Mouse (Mus musculus) limb, embryonic 14.5 days (tissue): ENCODE data around the gene Tnrc6a. TPM values are rescaled to one million over a fixed set of nuclear protein-coding genes. Genes with fewer than 3 reads are reported as not detected.

Experiments
- ATAC-seq: fragments of 200-750 bp; cut with Nextera tagmentation; 2 replicates; pipeline ENCODE4 v1.8.0; 2017; ENCODE audit warnings: low read depth, moderate number of reproducible peaks, moderate TSS enrichment; ENCODE audit not compliant: low FRiP score
- DNase-seq: peaks from one replicate; pipeline ENCODE4 v3.0.0-alpha.2; 2015; ENCODE audit warnings: low spot score
- H3K27ac ChIP-seq: fragments of 300-500 bp; sonication (generic); replicated peaks from 2 replicates; pipeline ENCODE4 v1.5.1; 2014; ENCODE audit warnings: low read depth, mild to moderate bottlenecking, low read length, moderate library complexity, mixed read lengths
- H3K27me3 ChIP-seq: fragments of 300-500 bp; sonication (generic); 2 replicates; pipeline ENCODE4 v1.6.1; 2014; ENCODE audit warnings: low read length, mixed read lengths; ENCODE audit not compliant: control insufficient read depth, insufficient read depth
- H3K36me3 ChIP-seq: fragments of 300-500 bp; sonication (generic); 2 replicates; pipeline ENCODE4 v1.6.1; 2014; ENCODE audit warnings: mild to moderate bottlenecking, low read length, moderate library complexity, mixed read lengths; ENCODE audit not compliant: control insufficient read depth, insufficient read depth
- H3K4me1 ChIP-seq: fragments of 300-500 bp; sonication (generic); 2 replicates; pipeline ENCODE4 v1.6.1; 2014; ENCODE audit warnings: antibody characterized with exemption, low read length, mixed read lengths; ENCODE audit not compliant: control insufficient read depth, insufficient read depth
- H3K4me2 ChIP-seq: fragments of 300-500 bp; sonication (generic); replicated peaks from 2 replicates; pipeline ENCODE4 v1.6.1; 2014; ENCODE audit warnings: low read depth, mild to moderate bottlenecking, low read length, moderate library complexity; ENCODE audit not compliant: severe bottlenecking
- H3K4me3 ChIP-seq: fragments of 300-500 bp; sonication (generic); replicated peaks from 2 replicates; pipeline ENCODE4 v1.5.1; 2014; ENCODE audit warnings: low read length
- H3K9ac ChIP-seq: fragments of 300-500 bp; sonication (generic); 2 replicates; pipeline ENCODE4 v1.6.1; 2014; ENCODE audit warnings: mild to moderate bottlenecking, low read depth, low read length, moderate library complexity; ENCODE audit not compliant: severe bottlenecking
- H3K9me3 ChIP-seq: fragments of 300-500 bp; sonication (generic); 2 replicates; pipeline ENCODE4 v1.6.1; 2016; ENCODE audit warnings: low read length; ENCODE audit not compliant: control insufficient read depth
- POLR2A ChIP-seq: fragments of 200-500 bp; IDR thresholded peaks from 2 replicates; pipeline ENCODE4 v1.8.0; 2012; ENCODE audit warnings: inconsistent platforms, mild to moderate bottlenecking, moderate library complexity, borderline replicate concordance; ENCODE audit not compliant: insufficient read depth, insufficient read length; ENCODE audit errors: extremely low read depth
- WGBS: fragments of 180-500 bp; shearing (Covaris S2); extraction: QIAGEN DNeasy Blood & Tissue Kit; methylation state at CpG from one replicate; pipeline ENCODE4 v1.1.7; 2014; 5-methylcytosine and 5-hydroxymethylcytosine counted together
- polyA plus RNA-seq, 2 experiments: library from polyadenylated mRNA; depleted of rRNA in 1 of 2; stranded (reverse) in 1 of 2; unstranded in 1 of 2; fragments of >200 nt; fragmentation: Nextera tagmentation in 1 of 2; extraction: Ambion mirVana in 1 of 2; gene quantifications; 2 replicates each; pipeline versions ENCODE4 v1.2.1 to v1.2.3; 2012 to 2014

The Tnrc6a gene
- polyA plus RNA-seq, 2 experiments: 44.3 to 62.3 TPM

GRCm38 (mm10) chr7:123235449-123235848 is 111.8 kb downstream of the Tnrc6a start:
- H3K4me3 ChIP-seq: no peak overlapping the region
- H3K4me2 ChIP-seq: no peak overlapping the region
- H3K36me3 ChIP-seq: no peaks in the 10 kb centered on the region
- H3K9me3 ChIP-seq: no peaks in the 10 kb centered on the region
- 23% methylated on average over 4 of the region's 4 CpGs for WGBS
- no peak overlapping the region for H3K27ac ChIP-seq
- H3K4me1 ChIP-seq: no peaks in the 10 kb centered on the region
- H3K9ac ChIP-seq: no peak overlapping the region
- ATAC-seq: no peak
- peak; percentile 55 for DNase-seq
- no peaks in the 10 kb centered on the region for H3K27me3 ChIP-seq
- TF ChIP-seq POLR2A: no peak

DNA sequence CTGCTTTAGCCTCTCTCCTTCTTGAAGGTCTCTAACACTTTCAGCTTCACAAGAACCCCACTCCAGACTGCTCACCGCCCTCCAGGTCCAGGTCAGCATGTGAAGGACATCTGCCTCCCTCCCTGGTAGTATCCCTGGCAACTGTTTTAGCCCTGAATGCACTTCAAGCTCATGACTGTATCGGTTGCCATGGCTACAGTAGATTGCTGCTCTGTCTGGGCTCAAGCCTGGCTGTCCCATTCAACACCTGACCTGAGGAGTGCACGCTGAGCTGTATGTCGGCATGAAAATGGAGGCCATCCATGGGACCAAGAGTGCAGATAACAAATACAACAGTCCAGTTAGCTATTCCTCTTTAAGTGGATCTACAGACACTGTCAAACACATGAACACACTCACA is 114.9 kb downstream of the Tnrc6a start:
- no peak for TF ChIP-seq POLR2A
- Histone ChIP-seq H3K4me3 (no peak overlapping the region), H3K27ac (no peak overlapping the region), H3K9me3 (no peaks in the 10 kb centered on the region), H3K36me3 (no peaks in the 10 kb centered on the region), H3K27me3 (no peaks in the 10 kb centered on the region), H3K9ac (no peak overlapping the region), H3K4me2 (no peak overlapping the region), H3K4me1 (no peaks in the 10 kb centered on the region)
- 81% methylated on average over 4 of the region's 4 CpGs for WGBS
- DNase-seq (no peak), ATAC-seq (no peak)

DNA sequence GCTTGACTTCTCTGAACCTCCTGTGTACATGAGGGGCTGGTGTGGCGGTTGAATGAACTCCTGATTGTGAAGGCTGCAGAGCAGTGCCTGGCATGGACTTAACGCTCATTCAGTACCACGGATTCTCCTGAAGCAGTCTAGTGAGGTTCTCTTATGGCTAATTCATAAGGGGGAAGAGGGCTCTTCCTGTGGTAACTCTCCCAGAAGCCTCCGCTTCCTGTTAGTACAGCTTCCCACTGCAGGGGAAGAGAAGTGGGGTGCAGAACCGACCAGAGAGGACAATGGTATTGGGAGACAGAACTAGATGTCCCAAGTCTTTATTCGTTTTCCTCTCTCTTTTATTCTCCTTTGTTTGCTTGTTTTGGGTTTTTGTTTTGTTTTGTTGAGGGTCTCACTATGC is 116.4 kb downstream of the Tnrc6a start:
- Histone ChIP-seq H3K36me3 (no peaks in the 10 kb centered on the region), H3K9ac (no peak overlapping the region), H3K4me1 (no peaks in the 10 kb centered on the region), H3K27ac (no peak overlapping the region), H3K4me3 (no peak overlapping the region), H3K4me2 (no peak overlapping the region), H3K27me3 (no peaks in the 10 kb centered on the region), H3K9me3 (no peaks in the 10 kb centered on the region)
- no peak for TF ChIP-seq POLR2A
- no peak for ATAC-seq
- 76% methylated on average over 6 of the region's 6 CpGs for WGBS
- DNase-seq: no peak

GRCm38 (mm10) chr7:123242241-123242640 is 118.6 kb downstream of the Tnrc6a start:
- H3K36me3 ChIP-seq: no peaks in the 10 kb centered on the region
- TF ChIP-seq POLR2A: no peak
- no peaks in the 10 kb centered on the region for H3K4me1 ChIP-seq
- no peak overlapping the region for H3K9ac ChIP-seq
- WGBS: 76% methylated on average over 7 of the region's 7 CpGs
- H3K4me3 ChIP-seq: no peak overlapping the region
- H3K4me2 ChIP-seq: no peak overlapping the region
- no peak for ATAC-seq
- no peak for DNase-seq
- H3K9me3 ChIP-seq: no peaks in the 10 kb centered on the region
- no peak overlapping the region for H3K27ac ChIP-seq
- H3K27me3 ChIP-seq: no peaks in the 10 kb centered on the region

DNA sequence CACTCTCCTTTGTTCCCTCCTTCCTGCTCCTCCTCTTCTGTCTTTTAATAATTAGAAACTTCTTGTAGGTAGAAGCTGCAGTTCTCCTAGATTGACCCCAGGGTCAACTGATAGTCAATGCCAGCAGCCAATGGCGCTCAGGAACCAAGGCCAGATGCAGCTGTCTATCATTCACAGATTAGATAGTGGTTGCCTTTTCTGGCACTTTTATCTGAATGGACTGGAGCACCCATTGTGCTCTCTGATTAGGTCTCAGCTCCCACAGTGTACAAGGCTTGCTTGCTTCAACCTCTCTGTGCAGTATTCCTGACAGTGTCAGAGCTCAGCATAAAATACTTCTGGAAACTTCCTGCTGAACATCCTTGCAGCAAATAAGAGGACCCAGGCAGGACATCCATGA is 121.1 kb downstream of the Tnrc6a start:
- no peak for DNase-seq
- ATAC-seq: no peak
- Histone ChIP-seq H3K4me2 (no peak overlapping the region), H3K27ac (no peak overlapping the region), H3K36me3 (no peaks in the 10 kb centered on the region), H3K4me3 (no peak overlapping the region), H3K9ac (no peak overlapping the region), H3K27me3 (no peaks in the 10 kb centered on the region), H3K4me1 (no peaks in the 10 kb centered on the region), H3K9me3 (no peaks in the 10 kb centered on the region)
- TF ChIP-seq POLR2A: no peak
- WGBS: 90% methylated on average over 1 of the region's 1 CpGs

Other genes starting within 250 kb of the Tnrc6a start
- gene Rbbp6, start 158.2 kb upstream of the Tnrc6a start, polyA plus RNA-seq (2012; rRNA removed): 44.6 and 66.1 TPM in 2 replicates
- gene Rbbp6, start 158.2 kb upstream of the Tnrc6a start, polyA plus RNA-seq (2014; fragmentation: Nextera tagmentation; extraction: Ambion mirVana): 34.4 and 40.1 TPM in 2 replicates
- 0.22 and 0.26 TPM in 2 replicates for gene Slc5a11, start 90.9 kb downstream of the Tnrc6a start, polyA plus RNA-seq (2012; rRNA removed)
- gene Slc5a11, start 90.9 kb downstream of the Tnrc6a start, polyA plus RNA-seq (2014; fragmentation: Nextera tagmentation; extraction: Ambion mirVana): 0.08 TPM in 1 of 2 replicates, not detected in the other
- gene Lcmt1, start 245.9 kb downstream of the Tnrc6a start, polyA plus RNA-seq (2012; rRNA removed): 35.2 and 36.0 TPM in 2 replicates
- 44.2 and 50.0 TPM in 2 replicates for gene Lcmt1, start 245.9 kb downstream of the Tnrc6a start, polyA plus RNA-seq (2014; fragmentation: Nextera tagmentation; extraction: Ambion mirVana)
- gene Arhgap17, start 246.0 kb downstream of the Tnrc6a start, polyA plus RNA-seq (2012; rRNA removed): 39.5 and 42.9 TPM in 2 replicates
- gene Arhgap17, start 246.0 kb downstream of the Tnrc6a start, polyA plus RNA-seq (2014; fragmentation: Nextera tagmentation; extraction: Ambion mirVana): 23.5 and 26.1 TPM in 2 replicates